Mouse (Mus musculus) frontal cortex, postnatal 36 days (tissue): ENCODE data around the gene Enkd1.

ENCODE experiments used
- DNase-seq, 2 experiments: peaks; one replicate each; pipeline ENCODE4 v3.0.0; 2022; ENCODE audit warnings: low spot score in 2 of 2

The Enkd1 gene

GRCm38 (mm10) chr8:105702001-105702401, 6.0 kb downstream of the Enkd1 start:
- DNase-seq = peak in 1 of 2 experiments; percentile 24

- DNase-seq = peak; percentile 94 to 96
Measured at GRCm38 (mm10) chr8:105700966-105701824, 6.8 kb downstream of the Enkd1 start, which contains the start of the genes Acd and Pard6a. Acd (minus strand) TSS chr8:105701102. Pard6a (plus strand) TSS chr8:105701148.

- peak; percentile 70 to 80 for DNase-seq
Measured at GRCm38 (mm10) chr8:105700566-105700965, 7.4 kb downstream of the Enkd1 start.

GRCm38 (mm10) chr8:105699488-105700215, 8.4 kb downstream of the Enkd1 start:
- DNase-seq = no peak

- no peak for DNase-seq
Measured at GRCm38 (mm10) chr8:105698734-105699133, 9.3 kb downstream of the Enkd1 start.

GRCm38 (mm10) chr8:105697196-105697780, 10.7 kb downstream of the Enkd1 start:
- DNase-seq = no peak

- DNase-seq = no peak
Measured at GRCm38 (mm10) chr8:105695080-105695780, 12.8 kb downstream of the Enkd1 start.

- DNase-seq = peak; percentile 46 to 49
Measured at GRCm38 (mm10) chr8:105694051-105694799, 13.8 kb downstream of the Enkd1 start.

GRCm38 (mm10) chr8:105693648-105694047, 14.4 kb downstream of the Enkd1 start:
- DNase-seq = peak; percentile 72 to 76

- DNase-seq = no peak
Measured at GRCm38 (mm10) chr8:105692449-105693182, 15.4 kb downstream of the Enkd1 start.

- DNase-seq = no peak
Measured at GRCm38 (mm10) chr8:105690978-105691377, 17.0 kb downstream of the Enkd1 start.

- no peak for DNase-seq
Measured at GRCm38 (mm10) chr8:105689983-105690360, 18.0 kb downstream of the Enkd1 start.

GRCm38 (mm10) chr8:105689256-105689982, 18.6 kb downstream of the Enkd1 start:
- no peak for DNase-seq

- DNase-seq = no peak
Measured at GRCm38 (mm10) chr8:105688242-105688752, 19.7 kb downstream of the Enkd1 start.

GRCm38 (mm10) chr8:105687512-105687911, 20.5 kb downstream of the Enkd1 start:
- no peak for DNase-seq

- DNase-seq = no peak
Measured at GRCm38 (mm10) chr8:105686551-105686950, 21.5 kb downstream of the Enkd1 start.

- no peak for DNase-seq
Measured at GRCm38 (mm10) chr8:105685796-105686308, 22.2 kb downstream of the Enkd1 start, which contains the start of gene Carmil2. Carmil2 (plus strand) TSS chr8:105686274.

GRCm38 (mm10) chr8:105685325-105685724, 22.7 kb downstream of the Enkd1 start:
- DNase-seq = no peak

- no peak for DNase-seq
Measured at GRCm38 (mm10) chr8:105677891-105678290, 30.1 kb downstream of the Enkd1 start.
